Mouse (Mus musculus) frontal cortex, postnatal 25 days (tissue): ENCODE measurements around the gene Lins1.

ENCODE experiments used
- DNase-seq, 2 experiments: peaks; one replicate each; pipeline ENCODE4 v3.0.0; 2022; ENCODE audit warnings: low spot score in 2 of 2

The Lins1 gene

DNA sequence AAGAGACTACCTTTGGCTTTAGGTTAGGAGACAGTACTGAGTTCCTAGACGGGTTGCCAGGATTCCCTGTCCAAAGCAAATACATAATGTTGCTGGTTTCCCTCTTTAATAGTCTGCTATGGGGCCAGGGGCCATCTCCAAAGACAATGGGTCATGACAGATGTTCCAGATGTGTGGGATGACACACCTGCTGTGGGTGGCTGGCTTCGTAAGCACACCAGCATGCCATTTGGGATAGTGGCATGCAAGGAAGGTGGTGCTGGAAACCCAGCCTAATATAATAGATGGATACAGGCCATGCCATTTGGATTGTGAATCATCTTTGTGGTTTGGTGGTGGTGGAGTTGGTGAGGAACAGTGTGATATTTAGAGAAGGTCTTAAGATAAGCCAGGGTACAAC is 39.5 kb downstream of the Lins1 start:
- DNase-seq, result no peak

DNA sequence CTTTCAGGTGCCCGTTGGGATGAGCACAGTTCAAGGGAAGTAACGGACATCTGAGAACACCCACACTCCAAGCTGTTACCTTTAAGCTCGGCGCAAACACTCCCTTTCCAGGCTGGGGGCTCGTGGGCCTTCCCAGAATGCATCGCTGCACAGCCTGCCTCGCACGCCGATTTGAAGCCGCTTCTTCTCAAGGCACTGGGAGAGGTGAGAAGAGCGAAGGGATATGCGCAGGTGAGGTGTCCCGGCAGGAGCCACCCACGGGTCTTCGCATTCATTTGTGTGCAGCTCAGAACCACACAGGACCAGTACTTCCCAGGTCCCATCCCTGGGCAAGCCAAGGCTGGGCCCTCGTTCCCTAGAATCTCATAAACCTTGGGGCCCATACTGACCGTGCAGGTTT is 43.7 kb downstream of the Lins1 start:
- DNase-seq, result no peak

DNA sequence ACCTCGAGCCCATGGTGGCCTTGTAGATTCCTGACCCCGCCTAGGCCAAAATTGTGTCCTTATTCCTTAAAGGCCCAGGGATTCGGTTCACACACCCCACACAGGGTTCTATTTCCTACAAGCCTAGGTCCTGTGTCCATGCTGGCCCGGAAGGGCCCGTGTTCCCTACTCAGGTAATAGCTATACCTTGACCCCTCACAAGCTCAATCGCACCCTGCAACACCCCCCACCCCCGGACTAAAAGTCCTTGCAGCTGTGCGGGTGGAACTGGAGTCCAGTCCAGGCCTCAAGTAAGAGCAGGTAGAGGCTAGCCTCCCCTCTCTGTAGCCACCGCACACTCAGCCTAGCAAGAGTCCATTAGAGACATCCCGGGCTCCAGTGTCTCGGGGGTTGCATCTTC is 44.2 kb downstream of the Lins1 start:
- DNase-seq, result no peak

DNA sequence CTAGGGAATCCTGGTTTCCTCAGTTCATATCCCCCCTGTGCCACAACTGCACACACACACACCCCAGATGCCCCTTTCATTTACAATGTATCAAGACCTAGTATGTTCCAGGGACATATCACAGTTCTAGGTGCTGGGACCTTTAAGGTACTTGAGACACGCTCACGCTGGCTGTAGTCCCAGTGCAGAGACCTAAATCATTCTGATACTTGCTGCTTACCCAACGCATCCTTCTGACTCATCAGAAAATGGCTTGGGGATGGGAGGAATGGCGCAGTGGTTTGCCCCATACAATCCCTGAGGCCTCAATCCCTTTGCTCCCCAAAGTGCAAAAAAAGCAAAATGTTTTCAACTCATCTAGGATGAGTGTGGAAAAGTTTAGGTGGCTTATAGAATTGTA is 44.8 kb downstream of the Lins1 start:
- DNase-seq, result no peak

DNA sequence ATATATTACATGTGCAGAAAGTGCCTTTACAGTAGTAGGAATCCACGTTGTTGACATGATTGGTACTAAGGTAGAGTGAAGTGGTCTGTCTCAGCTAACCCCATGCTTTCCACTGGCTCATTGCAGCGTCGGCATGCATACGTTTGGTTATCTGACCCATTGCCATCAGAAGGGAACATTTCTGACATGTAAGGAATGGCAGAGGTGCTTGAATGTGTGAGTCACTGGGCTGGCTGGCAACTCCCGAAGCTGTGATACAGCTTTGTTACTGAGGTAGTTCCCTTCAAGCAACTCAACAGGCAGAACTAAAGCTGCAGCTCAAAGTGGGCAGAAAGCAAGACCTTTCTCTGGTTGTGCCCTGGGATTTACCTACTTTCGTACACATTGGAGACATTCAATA is 45.3 kb downstream of the Lins1 start:
- DNase-seq, result no peak

DNA sequence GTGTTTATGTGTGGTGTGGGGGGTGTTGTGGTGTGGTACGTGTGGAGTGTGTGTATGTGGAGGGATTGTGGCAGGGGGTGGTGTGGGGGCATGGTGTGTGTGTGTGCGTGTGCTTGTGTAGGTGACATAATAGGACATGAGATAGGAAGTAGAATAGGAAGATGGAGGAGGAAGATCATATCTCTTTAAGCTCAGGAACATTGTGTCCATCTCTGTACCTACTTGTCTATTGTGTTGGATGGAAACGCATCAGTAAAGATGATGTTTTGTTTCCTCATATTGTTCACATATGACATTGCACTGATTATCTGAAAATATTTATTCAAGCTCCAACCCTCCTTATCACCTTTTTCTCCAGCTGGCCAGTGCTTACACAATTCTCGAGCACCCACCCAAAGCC is 47.7 kb downstream of the Lins1 start:
- DNase-seq, result no peak

DNA sequence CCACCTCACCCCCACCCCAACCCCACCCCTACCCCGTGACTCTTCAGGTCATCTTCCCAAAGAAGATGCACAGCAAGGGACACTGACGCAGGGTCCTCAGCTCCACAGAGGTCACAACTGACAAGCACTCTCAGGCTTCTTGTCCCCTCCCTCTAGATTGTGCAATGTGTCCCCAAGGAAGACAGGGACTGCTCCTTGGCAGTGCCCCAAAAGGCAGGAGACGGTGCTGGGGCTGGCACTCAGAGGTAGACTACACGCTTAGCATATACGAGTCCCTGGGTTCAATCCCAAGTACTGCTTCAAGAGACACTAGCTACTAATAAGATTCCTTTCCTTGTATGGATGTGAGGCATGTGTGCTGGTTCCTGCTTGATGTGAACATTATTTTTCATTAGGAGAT is 51.3 kb downstream of the Lins1 start:
- no peak for DNase-seq

DNA sequence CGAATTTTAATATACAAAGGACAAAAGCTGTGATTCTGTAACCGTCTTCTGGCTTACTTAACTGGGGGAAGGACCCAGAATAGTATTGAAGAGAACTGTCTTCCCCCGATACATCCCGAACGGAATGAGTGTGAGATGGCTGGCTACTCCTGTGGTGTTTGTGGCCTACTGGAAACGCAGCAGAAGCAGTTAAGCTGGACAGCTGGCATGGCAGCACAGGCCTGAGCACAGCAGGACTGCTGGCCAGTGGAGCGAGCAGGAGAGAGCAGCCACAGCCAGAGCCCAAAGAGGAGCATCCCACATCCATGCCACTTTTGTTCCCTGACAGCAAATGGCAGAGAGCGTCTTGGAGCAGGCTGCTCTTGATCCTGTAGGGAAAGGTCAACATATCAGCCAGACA is 51.7 kb downstream of the Lins1 start:
- no peak for DNase-seq

DNA sequence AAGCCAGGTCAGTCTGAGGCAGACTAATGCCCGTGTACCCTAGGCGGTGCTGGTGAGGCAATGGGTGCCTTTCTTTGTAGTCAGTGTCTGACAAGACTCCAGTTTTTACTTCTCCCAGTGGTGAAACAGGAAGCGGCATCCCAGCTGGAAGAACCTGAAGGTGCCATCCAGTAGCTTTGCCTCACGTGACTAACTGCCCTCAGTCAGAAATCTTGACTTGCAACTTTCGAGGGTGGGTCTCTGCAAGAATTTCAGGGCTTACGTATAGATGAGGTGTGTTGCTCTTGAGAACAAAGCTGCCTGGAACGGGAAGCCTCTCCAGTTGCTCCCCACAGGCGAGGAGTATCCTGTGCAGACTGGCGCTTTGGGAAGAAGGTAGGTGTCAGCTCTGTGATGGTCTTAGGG is 53.7 kb downstream of the Lins1 start, which contains the start of gene Cers3:
Cers3 (plus strand) TSS at position 128 of the 405 bp plus-strand sequence.
- no peak for DNase-seq

DNA sequence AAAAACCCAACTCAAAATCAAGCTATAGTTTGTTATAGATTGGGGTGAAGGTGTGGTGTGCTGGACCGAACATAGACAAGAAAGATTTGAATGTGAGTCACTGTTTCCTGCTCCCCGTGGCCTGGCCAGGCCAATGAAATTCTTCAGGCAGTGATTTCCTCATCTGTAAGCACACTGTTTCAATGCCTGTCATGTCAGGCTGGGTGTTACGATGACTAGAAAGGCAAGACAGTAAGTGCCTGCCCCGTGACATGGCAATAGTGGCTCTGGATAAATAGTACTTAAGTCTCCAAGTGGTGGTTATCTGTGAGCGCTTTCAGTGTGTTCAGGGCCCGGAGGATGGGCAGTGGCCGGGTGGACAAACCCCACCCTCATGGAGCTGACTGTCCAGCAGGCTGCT is 57.3 kb downstream of the Lins1 start:
- no peak for DNase-seq

DNA sequence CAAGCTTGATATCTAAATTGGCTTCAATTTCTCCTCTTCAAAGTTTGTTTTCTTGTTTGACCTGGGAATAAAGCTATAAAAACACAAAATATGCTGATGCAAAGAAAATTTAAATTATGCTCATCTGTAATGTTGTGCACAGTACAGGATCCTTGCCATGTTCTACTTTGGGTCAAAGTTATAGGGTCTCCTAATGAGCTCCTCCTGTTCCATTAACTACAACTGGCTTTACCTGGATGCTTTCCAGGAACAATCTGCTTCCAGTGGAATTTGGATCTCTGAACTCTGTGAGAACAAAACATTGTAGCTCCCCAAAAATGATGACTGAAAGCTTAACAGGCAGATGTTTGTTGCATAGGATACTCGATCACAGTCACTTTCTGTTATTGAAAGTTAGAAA is 60.3 kb downstream of the Lins1 start:
- DNase-seq, result no peak

DNA sequence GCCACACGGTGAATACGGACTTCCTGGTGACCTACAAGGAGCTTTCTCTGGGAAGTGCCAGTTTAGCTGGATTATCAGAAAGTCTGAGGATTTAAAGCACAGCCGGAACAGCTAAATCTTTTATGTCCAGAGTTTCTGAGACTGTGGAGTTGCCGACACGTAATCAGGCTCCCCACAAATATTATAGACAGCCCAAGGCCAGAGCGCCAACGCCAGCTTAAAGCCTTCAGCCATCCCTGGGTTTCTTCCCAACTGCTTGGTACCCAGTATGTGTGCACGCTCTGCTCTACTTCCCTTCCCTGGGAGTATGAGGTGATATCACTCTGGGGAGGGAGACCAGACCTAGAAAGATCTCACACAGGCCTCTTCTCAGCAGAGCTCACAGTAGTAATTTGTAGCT is 64.1 kb downstream of the Lins1 start:
- DNase-seq, result no peak

DNA sequence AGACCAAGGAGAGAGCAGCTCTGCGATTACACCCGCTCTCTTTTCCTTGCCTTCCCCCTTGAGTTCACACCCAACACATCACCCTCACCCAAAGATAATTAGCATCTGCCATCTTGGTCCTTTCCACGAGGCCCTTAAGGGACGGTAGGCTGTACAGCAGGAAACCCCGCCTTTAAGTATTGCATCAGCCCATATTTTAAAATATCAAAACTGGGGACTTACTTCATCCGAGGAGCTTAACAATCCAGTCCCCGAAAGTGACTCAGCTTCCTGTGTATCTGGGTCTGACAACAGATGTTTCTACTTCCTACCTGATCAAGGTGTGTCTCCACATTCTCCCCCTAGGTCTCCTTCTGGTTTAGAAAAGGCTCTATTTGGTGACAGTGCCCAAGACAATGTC is 65.9 kb downstream of the Lins1 start:
- DNase-seq, result no peak
